Mouse (Mus musculus): ENCODE measurements at regions not wholly inside any gene's neighbourhood (a gene's known extent, or its start where the extent isn't known, plus 50 kb on each side); places are given as distances from the start of the nearest gene placed in this dataset.

DNA sequence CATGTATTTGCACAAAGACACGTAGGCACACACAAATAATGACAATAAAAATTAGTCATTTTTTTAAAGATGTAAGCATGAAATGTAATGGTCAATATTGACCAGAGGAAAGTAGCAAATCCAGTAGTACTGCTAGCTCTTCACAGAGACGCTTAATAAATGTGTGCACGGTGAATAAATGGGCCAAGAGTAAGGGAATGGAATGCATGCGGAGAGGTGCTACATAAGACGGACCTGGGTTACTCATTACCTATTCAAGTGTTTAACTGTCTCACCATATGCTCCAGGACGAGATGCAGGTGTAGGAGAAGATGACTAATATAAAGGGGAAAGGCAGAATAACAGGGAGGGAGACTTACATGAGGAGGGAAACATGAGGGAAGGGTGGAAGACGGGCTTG is 182.4 kb upstream of the Atp5g3 start:
- DNase-seq = no peak

DNA sequence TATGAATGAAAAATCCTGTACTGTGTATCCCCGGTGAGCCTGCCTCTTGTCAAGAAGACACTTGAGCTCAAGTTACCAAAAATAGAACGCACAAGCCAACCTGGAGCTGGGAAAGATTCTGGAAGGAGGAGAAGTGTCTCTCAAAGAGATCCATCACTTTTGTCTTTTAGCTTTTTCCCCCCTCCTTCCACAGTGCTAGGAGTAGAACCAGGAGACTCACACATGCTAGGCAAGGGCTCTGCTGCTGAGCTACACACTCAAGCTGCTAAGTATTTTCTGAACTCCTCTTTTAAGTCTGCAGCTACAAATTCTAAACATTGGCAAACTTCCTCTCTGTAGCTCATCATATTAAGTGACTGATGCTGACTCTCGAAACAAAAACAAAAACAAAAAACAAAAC is 176.2 kb upstream of the Atp5g3 start:
- no peak for DNase-seq

DNA sequence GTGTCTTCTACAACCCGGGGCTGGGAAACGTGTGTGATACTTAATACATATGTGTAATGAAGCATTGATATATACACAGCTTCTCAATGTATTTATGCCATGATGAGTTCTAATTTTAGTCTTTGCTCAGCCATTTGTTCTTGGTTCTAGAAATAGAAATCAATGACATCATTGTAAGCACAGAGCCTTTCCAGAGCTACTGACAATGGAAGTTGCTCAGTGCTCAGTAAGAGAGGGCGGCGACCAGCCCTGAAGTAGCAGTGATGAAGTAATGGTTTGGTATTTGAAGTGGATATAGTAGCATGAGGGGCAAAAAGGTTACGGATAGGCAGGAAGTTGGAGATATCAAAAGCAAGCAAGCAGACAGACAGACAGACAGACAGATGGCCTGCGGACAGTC is 173.8 kb upstream of the Atp5g3 start:
- DNase-seq = no peak

DNA sequence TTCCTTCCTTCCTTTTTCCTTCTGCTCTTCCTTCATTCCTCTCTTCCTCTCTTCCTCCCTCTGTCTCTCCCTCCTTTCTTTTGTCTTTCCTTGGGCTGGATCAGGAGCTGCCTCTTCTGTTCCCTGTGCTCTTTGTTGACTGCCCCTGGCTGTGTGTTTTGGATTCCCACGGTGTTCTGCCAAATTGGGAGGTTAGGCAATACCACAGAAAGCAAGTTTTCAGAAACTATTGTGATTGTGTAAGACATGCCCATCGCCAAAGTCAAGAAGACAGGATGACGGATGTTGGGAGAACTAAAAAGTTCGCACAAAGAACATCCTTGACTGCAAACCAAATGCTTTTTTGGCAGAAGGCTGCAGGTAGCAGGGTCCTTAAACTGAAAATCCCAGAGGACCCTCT is 165.6 kb upstream of the Atp5g3 start:
- DNase-seq = no peak

DNA sequence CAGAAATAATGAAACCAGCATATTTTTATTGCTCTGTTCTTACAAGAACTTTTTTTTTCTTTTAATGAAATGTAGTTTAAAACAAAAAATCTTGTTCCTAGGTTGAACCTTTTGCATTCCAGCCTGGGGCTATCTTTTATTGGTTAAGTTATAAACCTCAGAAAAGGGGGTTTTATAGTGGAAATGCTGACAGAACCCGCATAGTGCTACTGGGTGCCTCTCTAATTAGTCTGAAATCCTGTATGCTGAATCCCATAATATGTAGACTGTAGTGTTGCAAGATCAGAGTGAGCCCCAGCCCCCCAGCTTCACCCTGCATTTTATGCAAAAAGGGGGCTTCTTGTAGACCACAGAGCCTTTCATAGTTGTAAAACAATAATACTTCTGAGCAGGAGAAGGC is 164.4 kb upstream of the Atp5g3 start:
- DNase-seq = no peak

DNA sequence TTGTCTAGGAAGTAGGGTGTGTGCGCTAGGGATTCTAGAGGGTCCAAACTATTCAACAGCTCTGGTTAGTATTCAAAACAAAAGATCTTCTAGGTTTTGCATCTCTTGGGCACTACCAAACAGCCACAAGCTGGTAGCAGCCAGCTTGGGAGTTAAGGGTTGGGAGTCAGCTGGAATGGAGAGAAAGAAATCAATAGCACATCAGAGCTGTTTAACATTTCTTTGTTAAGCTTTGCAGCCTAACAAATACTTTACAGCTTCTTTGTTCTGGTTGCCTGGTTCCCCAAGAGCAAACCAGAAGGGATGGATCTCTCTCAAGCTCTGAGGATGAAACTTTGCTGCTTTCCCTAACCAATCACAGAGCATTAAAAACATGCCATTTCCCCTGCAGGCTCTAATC is 162.3 kb upstream of the Atp5g3 start:
- DNase-seq = no peak

DNA sequence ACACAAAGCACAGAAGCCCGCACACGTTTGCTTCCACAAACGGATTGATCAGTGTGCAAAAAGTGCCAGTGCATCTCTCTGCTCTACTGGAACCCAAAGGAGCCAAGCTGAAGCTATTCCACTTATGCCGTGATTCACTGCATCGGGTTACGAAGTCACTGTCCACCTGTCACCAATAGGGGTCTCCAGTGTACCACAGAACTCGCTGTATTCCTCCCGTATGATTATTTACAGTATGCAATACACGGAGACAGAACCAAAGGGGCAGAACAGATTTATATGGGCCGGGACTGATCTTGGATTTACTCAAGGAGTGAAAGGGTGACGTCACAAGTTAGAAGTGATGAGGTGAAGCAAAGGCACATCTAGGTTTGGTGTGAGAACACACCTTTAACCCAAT is 155.5 kb upstream of the Atp5g3 start:
- peak; percentile 9 to 19 for DNase-seq

DNA sequence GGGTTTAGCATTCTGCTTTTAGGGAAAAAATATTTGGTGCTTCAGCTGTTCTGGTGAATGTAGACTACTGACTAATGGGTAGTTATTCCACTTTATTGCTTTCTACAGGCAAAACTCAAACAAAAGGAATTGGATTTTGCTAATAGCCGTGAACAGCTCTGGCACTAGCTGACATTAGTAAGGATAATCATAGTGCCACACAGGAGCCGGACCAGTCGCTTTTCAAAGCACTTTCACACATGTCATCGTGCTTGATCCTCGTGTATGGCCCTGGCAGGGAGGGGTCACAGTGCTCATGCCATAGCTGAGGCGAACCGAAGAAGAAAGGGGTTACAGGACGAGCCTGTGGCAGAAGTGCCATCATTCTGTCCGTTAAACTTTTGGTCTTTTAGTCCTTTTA is 153.2 kb upstream of the Atp5g3 start:
- DNase-seq = no peak

DNA sequence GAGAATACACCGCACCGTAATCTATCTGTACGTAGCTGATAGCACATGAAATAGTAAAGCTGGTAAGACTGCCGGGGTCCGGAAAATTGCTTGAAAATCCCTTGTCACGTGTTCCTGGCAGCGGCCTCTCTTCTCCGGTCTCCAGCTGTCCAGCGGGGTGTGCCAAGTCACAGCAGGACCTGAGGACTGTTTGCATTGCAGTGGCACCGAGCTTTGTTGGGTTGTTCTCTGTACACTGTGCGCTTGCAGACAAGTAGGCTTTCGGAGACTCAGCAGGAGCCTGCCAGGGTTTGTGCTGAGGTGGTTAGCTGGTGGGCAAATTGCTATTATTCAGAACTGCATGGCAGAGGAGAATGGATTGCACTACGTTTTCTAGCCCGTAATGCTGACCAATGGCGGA is 152.7 kb upstream of the Atp5g3 start:
- no peak for DNase-seq

DNA sequence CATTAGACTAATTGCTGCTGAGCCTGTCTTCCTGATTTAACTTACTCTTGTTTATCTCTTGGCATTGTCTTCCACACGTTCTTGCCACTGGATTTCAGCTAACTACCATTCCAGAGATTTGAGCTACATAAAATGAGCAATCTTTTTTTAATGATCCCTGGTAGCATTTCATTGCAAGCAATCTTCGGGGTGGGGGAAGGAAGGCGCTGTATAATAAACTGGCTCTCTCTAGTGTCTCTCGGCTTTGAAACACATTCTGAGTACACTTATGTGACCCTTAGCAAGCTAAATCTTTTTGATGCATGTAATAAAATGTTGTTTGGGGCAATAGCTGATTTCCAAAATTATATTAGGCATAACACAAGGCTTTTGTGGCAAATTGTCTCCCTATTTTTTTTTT is 152.2 kb upstream of the Atp5g3 start:
- DNase-seq = no peak

DNA sequence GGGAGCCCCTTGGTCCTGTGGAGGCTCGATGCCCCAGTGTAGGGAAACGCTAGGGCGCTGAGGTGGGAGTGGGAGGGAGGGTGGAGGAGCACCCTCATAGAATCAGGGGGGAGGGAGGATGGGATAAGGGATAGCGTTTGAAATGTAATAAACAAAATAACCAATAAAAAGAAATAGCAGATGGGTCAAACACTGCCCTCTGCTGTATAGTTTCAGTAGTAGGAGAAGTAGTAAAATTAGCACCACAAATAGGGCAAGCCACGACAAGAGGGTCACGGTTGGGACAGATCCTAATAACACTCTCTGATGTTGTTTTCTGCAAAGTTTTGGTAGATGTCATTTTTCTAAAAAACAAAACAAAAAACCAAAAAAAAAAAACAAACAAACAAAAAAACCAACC is 131.3 kb upstream of the Atp5g3 start:
- DNase-seq = no peak

DNA sequence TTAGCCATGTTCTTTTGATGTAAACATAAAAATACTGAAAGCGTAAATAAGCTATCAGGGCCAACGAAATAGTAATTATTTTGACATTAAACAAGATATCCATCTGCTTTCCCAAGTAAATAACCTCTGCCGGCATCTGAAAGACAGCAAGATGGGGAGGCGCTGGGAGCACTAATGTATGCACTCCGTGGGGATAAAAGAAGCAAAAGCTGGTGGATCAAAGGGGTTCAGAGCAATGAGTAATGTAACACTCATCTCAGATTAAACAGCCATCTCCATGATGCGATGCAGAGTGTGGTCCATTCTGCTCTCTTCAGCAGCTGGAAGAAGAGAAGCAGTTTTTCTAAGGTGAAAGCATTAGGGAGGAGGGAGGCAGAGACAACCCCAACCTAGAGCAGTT is 128.5 kb upstream of the Atp5g3 start:
- no peak for DNase-seq

DNA sequence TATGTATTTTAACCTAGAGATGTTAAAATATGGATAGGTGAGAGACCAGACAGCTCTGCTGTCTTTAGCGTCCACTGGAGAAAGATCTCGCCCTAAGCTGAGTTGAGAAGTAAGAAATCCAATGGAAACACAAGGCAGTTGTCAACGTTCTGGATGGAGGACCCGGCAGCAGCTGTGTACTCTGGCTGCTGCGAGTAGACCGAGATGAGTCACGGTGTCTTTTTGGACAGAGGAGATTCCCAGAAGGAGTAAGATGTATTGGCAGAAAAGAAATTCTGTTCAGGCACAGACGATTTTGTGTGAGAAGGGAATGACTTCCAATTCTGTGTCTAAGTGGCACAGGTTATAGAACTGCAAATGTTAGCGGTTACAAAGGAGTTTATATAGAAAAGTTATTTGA is 124.9 kb upstream of the Atp5g3 start:
- DNase-seq = no peak

DNA sequence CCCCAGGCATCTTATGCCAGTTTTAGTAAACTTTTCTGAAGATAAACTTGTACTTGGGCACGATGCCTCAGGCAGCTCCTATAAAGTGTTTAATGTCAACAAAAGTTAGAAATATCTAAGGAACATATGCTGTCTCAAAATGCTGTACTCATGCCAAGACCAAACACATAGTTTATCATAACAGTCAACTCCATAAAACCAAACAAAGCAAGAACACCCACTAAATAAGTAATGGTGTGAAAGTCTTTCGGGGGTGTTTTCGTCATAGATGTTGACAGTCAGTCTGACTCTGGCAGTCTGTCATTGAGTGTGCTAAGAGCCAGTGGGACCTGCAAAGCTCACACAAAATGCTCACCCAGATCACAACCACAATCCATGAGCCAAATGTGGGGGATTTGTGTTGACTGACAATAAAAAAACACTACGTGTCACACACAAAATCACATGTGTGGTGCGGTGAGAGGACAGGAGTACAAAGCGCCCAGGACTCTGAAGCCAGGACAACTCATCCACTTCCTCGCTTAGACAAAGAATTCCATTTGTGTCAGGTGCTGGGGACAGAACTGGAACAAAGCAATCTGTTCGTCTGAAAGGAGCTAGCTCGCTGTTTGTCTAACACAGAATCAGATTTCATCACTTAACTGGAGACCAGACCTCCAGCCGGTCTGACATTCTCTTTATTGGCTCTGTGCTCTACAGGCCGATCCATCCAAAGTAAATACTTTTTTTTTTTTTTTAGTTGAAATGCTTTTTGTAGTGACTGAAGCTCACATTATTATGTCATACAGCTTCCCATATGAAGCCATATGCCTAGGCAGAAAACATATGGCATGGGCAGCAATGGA is 121.3 kb upstream of the Atp5g3 start:
- DNase-seq = no peak

DNA sequence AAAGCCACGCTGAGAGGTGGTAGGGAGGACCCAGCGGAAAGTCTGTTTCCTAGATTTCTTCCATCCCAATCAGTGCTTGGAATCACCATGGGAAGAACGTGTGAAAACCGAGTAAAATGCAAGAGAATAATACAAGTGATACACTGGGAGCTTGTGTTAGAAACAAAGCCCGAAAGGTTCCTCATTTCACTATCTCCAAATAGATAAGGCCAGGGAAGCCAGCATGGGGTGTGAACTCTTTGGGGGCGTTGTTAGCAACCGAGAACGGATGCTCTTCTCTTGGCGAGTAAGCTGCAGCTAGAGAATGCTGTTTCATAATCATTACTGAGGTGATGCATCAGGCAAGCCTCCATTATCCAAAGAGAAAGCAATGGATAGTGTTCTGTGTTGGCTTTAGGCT is 118.8 kb upstream of the Atp5g3 start:
- no peak for DNase-seq

DNA sequence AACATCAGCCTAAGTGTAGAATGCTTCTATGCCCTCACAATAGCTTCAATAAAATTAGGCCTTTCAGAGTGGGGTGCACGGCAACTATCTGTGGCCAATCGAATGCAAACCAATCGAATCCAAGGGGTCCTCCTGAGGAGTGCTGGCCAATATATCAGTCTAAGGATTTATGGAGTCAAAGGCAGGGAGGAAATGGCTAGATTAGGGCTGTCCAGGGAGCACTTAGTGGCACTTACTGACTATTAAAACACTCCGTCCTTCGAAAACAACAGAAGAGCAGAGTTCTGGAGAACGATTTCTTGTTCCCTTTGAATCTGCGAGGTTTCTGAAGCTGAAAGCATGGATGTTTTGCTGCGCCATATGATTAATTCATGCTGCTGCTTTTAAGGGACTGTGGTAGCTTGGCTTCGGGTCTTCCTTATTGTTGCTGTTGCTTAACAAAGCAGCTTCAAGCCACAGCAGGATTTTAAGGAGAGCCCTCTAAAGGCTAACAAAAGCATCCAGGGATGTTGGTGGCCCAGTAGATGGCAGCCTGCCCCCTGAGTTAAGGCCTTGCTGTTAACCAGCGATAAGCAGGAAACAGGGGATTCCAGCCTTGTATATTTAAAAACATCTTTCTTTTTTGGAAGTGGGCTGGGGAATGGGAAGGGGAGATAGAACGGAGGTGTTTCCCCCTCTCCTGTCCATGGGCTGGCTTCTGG is 116.4 kb upstream of the Atp5g3 start:
- DNase-seq = no peak

DNA sequence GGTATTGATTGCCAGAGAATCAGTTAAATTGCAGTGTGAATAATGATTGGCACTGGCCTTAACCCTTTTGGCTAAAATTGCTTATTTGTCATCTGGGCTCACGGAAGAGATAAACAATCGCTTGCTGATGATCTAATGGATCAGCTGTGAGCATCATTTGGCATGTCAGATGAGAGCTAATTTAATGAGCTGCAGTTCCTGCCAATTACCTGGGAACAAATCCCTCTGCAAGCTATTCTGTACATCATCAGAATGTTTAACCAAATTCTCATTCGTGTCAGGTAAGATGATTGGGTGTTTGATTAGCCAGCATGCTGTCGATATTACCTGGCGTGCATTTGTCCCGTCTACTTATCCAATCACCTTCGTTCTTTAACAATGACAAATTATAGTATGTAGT is 104.0 kb upstream of the Atp5g3 start:
- no peak for DNase-seq

DNA sequence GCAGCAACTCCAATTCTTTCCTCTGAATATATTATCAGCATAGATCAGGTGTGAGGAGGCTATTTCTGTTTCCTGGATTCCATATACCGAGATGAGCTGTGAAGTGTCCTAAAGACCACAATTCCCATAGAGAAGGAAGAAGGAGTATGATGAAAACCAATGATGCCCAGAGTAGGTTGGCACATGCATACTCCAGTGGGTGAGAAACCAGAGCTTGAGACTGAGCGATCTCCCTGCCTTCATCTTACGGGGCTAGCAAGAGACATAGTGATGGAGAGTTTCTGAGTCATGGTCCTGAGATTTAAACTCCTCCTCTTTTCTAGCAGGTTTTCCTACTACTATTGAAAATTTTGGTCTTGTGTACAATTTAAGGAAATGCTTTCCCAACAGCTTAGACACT is 103.1 kb upstream of the Atp5g3 start:
- DNase-seq = no peak

DNA sequence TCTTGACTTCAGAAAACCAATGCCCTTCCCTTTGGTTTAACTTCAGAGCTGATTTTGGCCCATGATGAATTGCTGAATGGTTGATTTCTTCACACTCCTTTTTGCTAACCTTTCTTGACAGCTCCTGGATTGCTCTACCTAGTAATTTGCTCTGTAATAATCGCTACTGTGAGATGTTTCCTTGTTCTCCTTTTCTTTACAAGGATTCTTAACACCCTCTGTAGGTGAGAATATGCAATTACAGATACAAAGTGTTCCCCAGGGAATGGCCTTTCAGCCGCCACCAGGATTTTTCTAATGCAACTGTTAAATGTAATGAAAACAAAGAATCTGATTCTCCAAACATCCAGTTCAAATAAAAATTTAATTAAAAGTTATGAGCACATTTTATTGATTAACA is 87.4 kb upstream of the Atp5g3 start:
- peak; percentile 3 to 13 for DNase-seq

DNA sequence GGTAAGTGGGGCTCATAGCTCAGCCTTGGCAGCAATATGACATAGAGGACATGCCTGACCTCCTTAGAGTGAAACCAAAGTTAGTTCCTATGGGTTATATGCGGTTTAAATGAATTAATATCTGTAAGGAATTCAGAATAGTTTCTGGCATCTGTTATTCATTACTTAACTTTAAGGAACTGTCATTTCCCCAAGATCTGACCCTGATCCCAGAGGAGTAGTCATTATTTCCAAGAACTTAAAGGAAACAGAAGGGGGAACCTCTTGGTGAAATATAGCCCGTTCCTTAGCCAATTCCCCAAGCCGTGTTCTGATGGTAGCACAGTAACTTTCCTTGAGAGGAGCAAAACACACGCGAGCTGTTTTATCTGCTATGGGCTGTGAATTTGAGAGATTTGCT is 85.9 kb upstream of the Atp5g3 start:
- no peak for DNase-seq

DNA sequence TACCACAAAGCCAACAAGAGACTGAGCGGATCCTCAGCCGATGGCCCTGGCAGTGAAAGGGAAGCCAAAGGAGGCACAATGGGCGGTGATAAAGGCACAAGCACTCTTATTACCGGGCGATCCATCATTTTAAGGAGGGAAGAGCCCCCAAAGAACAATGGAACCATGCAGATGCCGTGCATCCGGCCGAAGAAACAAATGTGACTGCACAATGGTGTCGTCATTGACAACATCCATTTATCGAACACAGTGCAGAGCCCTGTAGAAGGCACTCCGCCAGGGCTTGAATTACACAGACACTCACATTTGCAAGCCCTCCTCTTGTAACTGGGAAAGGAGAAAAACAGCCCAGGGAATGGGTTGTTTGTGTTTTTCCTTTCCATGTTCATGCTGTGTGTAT is 80.7 kb upstream of the Atp5g3 start:
- DNase-seq = no peak

DNA sequence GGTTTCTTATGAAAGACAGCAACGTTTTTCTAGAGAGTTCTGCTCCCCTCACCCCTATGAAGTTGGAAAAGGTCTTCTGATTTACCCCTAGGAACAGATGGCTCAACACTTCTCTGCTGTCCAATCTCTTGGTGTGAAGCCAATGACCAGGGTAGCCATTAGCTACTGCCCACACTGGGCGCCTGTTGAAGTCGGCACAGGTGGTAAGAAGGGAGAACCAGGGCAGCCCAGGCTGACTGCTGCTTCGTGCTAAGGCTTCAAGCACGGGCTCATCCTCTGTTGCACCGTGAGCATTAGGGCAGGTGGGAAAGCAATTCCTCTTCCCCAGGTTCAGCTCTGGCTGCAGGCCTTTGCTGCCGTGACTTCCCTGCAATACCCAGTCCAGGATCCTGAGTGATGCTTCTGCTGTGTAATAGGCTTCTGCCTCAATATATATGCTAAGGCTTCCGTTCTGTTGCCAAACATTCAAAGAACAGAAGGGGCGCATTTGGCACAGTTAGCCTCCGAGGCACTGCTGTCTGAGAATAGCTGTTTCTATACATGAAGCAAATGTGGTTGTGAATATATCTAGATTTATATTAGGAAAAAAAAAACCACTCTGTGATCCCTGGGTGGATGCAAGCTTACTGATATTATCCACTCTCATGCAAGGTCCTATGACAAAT is 76.4 kb upstream of the Atp5g3 start:
- DNase-seq = no peak

DNA sequence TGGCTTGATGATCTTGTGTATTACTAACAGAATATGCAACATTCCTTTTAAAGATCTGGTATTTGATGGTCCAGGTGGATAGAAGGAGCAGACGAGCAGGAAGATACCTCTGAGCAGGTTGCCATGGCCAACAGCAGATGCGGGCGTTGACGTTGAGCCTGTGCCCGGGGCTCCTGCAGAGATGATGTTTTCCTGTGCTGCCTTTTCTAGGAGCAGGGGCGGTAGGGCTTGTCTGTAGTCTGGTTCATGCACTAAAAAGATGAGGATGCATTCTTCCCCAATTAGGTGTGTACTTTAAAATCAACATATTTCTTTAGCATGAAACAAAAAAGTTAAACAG is 74.8 kb upstream of the Atp5g3 start:
- DNase-seq = no peak

DNA sequence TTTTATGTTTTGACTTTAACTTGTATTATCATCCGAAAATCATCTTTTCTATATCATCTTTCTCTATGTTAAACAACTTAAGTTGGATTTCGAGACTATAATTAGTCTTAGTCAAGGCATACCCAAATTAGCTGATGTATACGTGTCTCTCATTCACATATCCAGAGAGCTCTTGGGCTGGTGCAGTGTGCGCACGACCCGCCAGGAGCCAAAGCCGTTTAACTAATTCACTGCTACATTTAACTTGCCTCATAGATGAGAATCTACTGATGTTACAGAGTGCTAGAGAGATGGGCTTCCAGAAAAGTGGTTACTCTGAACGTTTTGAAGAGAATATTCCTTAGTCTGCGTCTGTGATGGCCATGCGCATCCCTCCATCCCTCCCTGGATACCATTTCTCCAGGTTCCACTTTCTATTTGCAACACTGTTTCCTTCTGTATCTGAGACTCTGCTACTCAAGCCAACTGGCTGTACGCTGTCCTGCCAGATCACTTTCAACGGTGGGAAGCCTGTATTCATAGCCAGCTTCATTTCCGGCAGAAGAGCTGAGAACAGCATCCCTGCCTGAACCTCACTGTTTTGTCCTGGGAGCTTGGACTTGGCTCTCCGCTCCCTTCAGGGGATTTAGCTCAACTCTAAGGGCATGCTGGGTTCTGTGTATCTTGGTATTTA is 74.2 kb upstream of the Atp5g3 start:
- DNase-seq = no peak

Data from B cell, adult 2 months (primary cell).